Mouse (Mus musculus) ES-Bruce4 (cell line): ENCODE measurements around the gene Ythdf1.

ENCODE experiments used
- CTCF ChIP-seq: IDR thresholded peaks from one replicate; pipeline ENCODE4 v1.8.1; 2011; ENCODE audit warnings: low read depth, low read length
- EP300 ChIP-seq: IDR thresholded peaks from 2 replicates; pipeline ENCODE4 v1.6.1; 2011; ENCODE audit warnings: low read depth, low read length; ENCODE audit not compliant: insufficient read depth

- no peak for TF ChIP-seq CTCF
- TF ChIP-seq EP300 = 0 out of 2 replicates have a peak, but pooled peaks have one; percentile 23
These were observed 30.8 kb downstream of the Ythdf1 start for GRCm38 (mm10) chr2:180889921-180890280.
